Mouse (Mus musculus): ENCODE data around the gene Stk32c. TPM values are rescaled to one million over a fixed set of nuclear protein-coding genes. Genes with fewer than 3 reads are reported as not detected.

Stk32c gene
- total RNA-seq, 2 experiments from 2014 or later, result 161 to 176 TPM

GRCm38 (mm10) chr7:139107908-139108650 lies 105.0 kb downstream of the Stk32c start:
- DNase-seq (ENCODE audit: low spot score in 2 of 2), result peak; percentile 56 to 78
- intact Hi-C loops (cut with DNase I), result no loop called here

GRCm38 (mm10) chr7:139105705-139106104 lies 107.4 kb downstream of the Stk32c start:
- DNase-seq (ENCODE audit: low spot score in 2 of 2), result no peak

GRCm38 (mm10) chr7:139105076-139105475 lies 108.0 kb downstream of the Stk32c start:
- DNase-seq (ENCODE audit: low spot score in 2 of 2), result no peak
- intact Hi-C loops (cut with DNase I), result no loop called here

More at GRCm38 (mm10) chr7:139105705-139106104, 107.4 kb downstream of the Stk32c start:
- intact Hi-C loops (cut with DNase I), result no loop called here

- intact Hi-C loops (cut with DNase I), result loop anchor here (1.0 kb wide), 1 partner anchor 36 kb away; no protein-coding TSS in a partner anchor
- DNase-seq (ENCODE audit: low spot score in 2 of 2), result no peak
Observed at GRCm38 (mm10) chr7:139103960-139104381, 109.1 kb downstream of the Stk32c start.

- intact Hi-C loops (cut with DNase I), result no loop called here
- peak in 1 of 2 experiments; percentile 54 for DNase-seq (ENCODE audit: low spot score in 2 of 2)
Observed at GRCm38 (mm10) chr7:139101826-139102225, 111.3 kb downstream of the Stk32c start.

GRCm38 (mm10) chr7:139101286-139101804 lies 111.8 kb downstream of the Stk32c start:
- DNase-seq (ENCODE audit: low spot score in 2 of 2), result no peak
- intact Hi-C loops (cut with DNase I), result no loop called here

GRCm38 (mm10) chr7:139100531-139101095 lies 112.5 kb downstream of the Stk32c start:
- DNase-seq (ENCODE audit: low spot score in 2 of 2), result no peak
- intact Hi-C loops (cut with DNase I), result no loop called here

- no peak for DNase-seq (ENCODE audit: low spot score in 2 of 2)
- intact Hi-C loops (cut with DNase I), result no loop called here
Observed at GRCm38 (mm10) chr7:139096399-139096798, 116.7 kb downstream of the Stk32c start.

- intact Hi-C loops (cut with DNase I), result no loop called here
Observed at GRCm38 (mm10) chr7:139095282-139095681, 117.8 kb downstream of the Stk32c start.

GRCm38 (mm10) chr7:139094761-139095160 lies 118.3 kb downstream of the Stk32c start:
- intact Hi-C loops (cut with DNase I), result no loop called here
- DNase-seq (ENCODE audit: low spot score in 2 of 2), result no peak

More at GRCm38 (mm10) chr7:139095282-139095681, 117.8 kb downstream of the Stk32c start:
- no peak for DNase-seq (ENCODE audit: low spot score in 2 of 2)

- intact Hi-C loops (cut with DNase I), result no loop called here
- DNase-seq (ENCODE audit: low spot score in 2 of 2), result no peak
Observed at GRCm38 (mm10) chr7:139093781-139094180, 119.3 kb downstream of the Stk32c start.

- intact Hi-C loops (cut with DNase I), result no loop called here
- peak in 1 of 2 experiments; percentile 72 for DNase-seq (ENCODE audit: low spot score in 2 of 2)
Observed at GRCm38 (mm10) chr7:139093124-139093523, 120.0 kb downstream of the Stk32c start.

- intact Hi-C loops (cut with DNase I), result no loop called here
- DNase-seq (ENCODE audit: low spot score in 2 of 2), result no peak
Observed at GRCm38 (mm10) chr7:139092676-139093075, 120.4 kb downstream of the Stk32c start.

- DNase-seq (ENCODE audit: low spot score in 2 of 2), result no peak
- intact Hi-C loops (cut with DNase I), result no loop called here
Observed at GRCm38 (mm10) chr7:139091681-139092080, 121.4 kb downstream of the Stk32c start.

- peak in 1 of 2 experiments; percentile 60 for DNase-seq (ENCODE audit: low spot score in 2 of 2)
- intact Hi-C loops (cut with DNase I), result no loop called here
Observed at GRCm38 (mm10) chr7:139089892-139090874, 122.9 kb downstream of the Stk32c start.

- peak in 1 of 2 experiments; percentile 28 for DNase-seq (ENCODE audit: low spot score in 2 of 2)
- intact Hi-C loops (cut with DNase I), result no loop called here
Observed at GRCm38 (mm10) chr7:139087801-139088200, 125.3 kb downstream of the Stk32c start.

- DNase-seq (ENCODE audit: low spot score in 2 of 2), result no peak
- intact Hi-C loops (cut with DNase I), result no loop called here
Observed at GRCm38 (mm10) chr7:139086195-139087158, 126.6 kb downstream of the Stk32c start.

- DNase-seq (ENCODE audit: low spot score in 2 of 2), result peak; percentile 92 to 96
- intact Hi-C loops (cut with DNase I), result no loop called here
Observed at GRCm38 (mm10) chr7:139085629-139086194, 127.4 kb downstream of the Stk32c start, which contains the start of gene Dpysl4. Gene Dpysl4, plus strand, starts transcription at chr7:139086001.
